Mouse (Mus musculus) testis, adult 2 months (tissue): ENCODE results near the gene Oscp1. TPM values are rescaled to one million over a fixed set of nuclear protein-coding genes. Genes with fewer than 3 reads are reported as not detected.

Source experiments
- H3K27ac ChIP-seq: fragments of 200-500 bp; 2 replicates; pipeline ENCODE4 v1.5.1; 2012; ENCODE audit warnings: low read depth, low read length; ENCODE audit not compliant: control insufficient read depth, insufficient read depth
- H3K27me3 ChIP-seq: fragments of 200-500 bp; 2 replicates; pipeline ENCODE4 v1.6.1; 2012; ENCODE audit warnings: mild to moderate bottlenecking, low read length, moderate library complexity; ENCODE audit not compliant: control insufficient read depth, insufficient read depth
- H3K36me3 ChIP-seq: fragments of 200-500 bp; 2 replicates; pipeline ENCODE4 v1.6.1; 2012; ENCODE audit warnings: mild to moderate bottlenecking, low read length; ENCODE audit not compliant: control insufficient read depth, insufficient read depth
- H3K4me1 ChIP-seq: fragments of 200-500 bp; 2 replicates; pipeline ENCODE4 v1.6.1; 2012; ENCODE audit warnings: low read length; ENCODE audit not compliant: control insufficient read depth, insufficient read depth
- H3K4me3 ChIP-seq: fragments of 200-500 bp; 2 replicates; pipeline ENCODE4 v1.5.1; 2012; ENCODE audit warnings: low read depth, mild to moderate bottlenecking, low read length, moderate library complexity, mixed read lengths; ENCODE audit not compliant: control insufficient read depth
- CTCF ChIP-seq: fragments of 200-500 bp; IDR thresholded peaks from 2 replicates; pipeline ENCODE4 v1.5.1; 2012; ENCODE audit warnings: low read depth, mild to moderate bottlenecking, inconsistent platforms, low read length, moderate library complexity; ENCODE audit not compliant: control insufficient read depth, insufficient read depth, insufficient replicate concordance
- POLR2A ChIP-seq: fragments of 200-500 bp; IDR thresholded peaks from 2 replicates; pipeline ENCODE4 v1.6.1; 2012; ENCODE audit warnings: low read depth, mild to moderate bottlenecking, inconsistent platforms, low read length, moderate library complexity; ENCODE audit not compliant: control insufficient read depth
- polyA plus RNA-seq: library from polyadenylated mRNA; depleted of rRNA; stranded (reverse); fragments of >200 nt; gene quantifications from 2 replicates; pipeline ENCODE4 v1.2.3, GENCODE M21; 2012

The Oscp1 gene
- polyA plus RNA-seq, 1 experiment = 189 TPM

DNA sequence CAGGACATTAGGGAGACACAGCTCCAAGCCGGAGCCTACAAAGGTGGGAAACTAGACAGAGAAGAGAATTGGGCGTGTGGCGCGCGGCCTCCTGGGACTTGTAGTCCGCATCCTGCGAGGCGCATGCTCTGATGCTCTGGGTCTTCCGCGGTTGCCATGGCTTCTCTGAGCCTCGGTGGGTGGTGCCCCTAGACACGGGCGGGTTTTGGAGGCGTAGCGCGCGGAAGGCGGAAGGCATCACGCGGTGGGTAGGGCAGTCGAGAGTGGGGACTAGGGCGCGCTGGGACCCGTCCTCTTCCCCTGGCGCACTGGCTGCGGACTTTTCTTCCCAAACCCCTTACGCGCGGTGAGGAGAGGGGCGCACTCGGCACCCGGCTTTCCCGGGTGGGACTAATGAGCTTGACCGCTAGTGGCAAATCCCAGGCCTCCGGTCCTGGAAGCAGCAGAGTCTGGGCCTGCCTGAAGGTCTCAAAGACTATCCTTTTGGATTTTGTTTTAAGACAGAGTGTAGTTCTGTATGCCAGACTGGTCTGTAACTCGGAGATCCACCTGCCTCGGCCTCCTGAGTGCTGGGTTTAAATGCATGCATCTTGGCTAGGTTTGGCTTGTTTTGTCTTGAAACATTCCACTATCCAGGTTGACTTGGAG, 38.2 kb downstream of the Oscp1 start, which contains the start of gene Lsm10:
Gene Lsm10, plus strand, starts transcription at position 160 of the 648 bp plus-strand sequence.
- TF ChIP-seq CTCF (no peak), POLR2A (peak; percentile 86)
- Histone ChIP-seq H3K27ac (peak within 1 kb of the TSS; percentile 77), H3K36me3 (no peaks in the 10 kb centered on the region), H3K4me1 (peaks cover 3% of the 10 kb centered on the region; the same call in 1 of the 2 replicates), H3K27me3 (no peaks in the 10 kb centered on the region), H3K4me3 (peak within 1 kb of the TSS; percentile 87)

DNA sequence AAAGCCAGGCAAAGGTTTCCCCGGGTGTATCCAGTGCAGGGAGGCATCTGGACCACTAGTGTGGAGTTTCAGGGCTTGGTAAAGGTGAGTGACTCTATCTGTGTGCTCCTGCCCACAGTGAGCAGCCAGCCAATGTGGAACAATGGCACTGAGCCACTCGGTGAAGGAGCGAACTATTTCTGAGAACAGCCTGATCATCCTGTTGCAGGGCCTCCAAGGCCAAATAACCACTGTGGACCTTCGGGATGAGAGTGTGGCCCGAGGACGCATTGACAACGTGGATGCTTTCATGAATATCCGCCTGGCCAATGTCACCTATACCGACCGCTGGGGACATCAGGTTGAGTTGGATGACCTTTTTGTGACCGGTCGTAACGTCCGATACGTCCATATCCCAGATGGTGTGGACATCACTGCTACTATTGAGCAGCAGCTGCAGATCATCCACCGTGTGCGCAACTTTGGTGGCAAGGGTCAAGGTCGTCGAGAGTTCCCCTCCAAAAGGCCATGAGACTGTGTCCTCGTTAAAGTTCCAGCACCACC, 39.4 kb downstream of the Oscp1 start:
- Histone ChIP-seq H3K27ac (no peak overlapping the region), H3K4me1 (peaks cover 6% of the 10 kb centered on the region), H3K36me3 (no peaks in the 10 kb centered on the region), H3K4me3 (no peak overlapping the region), H3K27me3 (no peaks in the 10 kb centered on the region)
- TF ChIP-seq POLR2A (no peak), CTCF (no peak)

DNA sequence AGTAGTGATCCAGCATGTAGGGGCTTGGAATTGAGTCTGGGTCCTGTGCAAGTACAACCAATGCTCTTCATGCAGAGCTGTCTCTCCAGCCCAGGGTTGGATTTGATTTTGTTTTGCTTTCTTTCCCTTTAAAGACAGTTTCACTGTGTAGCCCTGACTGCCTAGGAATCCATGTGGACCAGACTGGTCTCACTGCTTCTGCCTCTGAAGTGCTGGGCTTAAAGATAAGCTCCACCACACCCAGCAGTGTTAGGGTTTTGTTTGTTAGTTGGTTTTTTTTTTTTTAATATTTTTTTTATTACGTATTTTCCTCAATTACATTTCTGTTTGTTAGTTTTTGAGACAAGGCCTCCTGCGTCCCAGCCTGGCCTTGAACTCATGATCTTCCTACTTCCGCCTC, 41.0 kb downstream of the Oscp1 start:
- no peaks in the 10 kb centered on the region for H3K27me3 ChIP-seq
- no peak overlapping the region for H3K4me3 ChIP-seq
- no peak overlapping the region for H3K27ac ChIP-seq
- H3K4me1 ChIP-seq = peaks cover 9% of the 10 kb centered on the region
- no peak for TF ChIP-seq POLR2A
- TF ChIP-seq CTCF = no peak
- no peaks in the 10 kb centered on the region for H3K36me3 ChIP-seq

DNA sequence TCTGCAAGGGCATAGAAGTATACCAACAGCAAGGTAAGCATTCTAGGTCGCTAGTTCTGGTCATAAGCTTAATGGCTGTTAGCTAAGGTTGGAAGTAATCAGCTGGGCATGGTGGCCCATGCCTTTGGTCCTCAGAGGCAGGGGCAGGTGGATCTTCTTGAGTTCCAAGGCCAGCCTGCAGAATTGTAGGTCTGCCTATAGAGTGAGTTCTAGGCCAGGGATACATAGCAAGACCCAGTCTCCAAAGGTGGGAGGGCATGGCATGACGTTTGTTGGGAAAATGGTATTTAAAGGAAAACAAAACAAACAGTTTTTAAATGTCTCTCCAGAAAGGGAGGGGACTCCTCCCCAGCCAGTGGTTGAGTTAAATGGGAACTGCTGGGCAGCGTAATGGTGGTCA, 42.4 kb downstream of the Oscp1 start:
- Histone ChIP-seq H3K27me3 (no peaks in the 10 kb centered on the region), H3K4me3 (no peak overlapping the region), H3K4me1 (peaks cover 16% of the 10 kb centered on the region), H3K27ac (no peak overlapping the region), H3K36me3 (no peaks in the 10 kb centered on the region)
- TF ChIP-seq POLR2A (no peak), CTCF (no peak)

DNA sequence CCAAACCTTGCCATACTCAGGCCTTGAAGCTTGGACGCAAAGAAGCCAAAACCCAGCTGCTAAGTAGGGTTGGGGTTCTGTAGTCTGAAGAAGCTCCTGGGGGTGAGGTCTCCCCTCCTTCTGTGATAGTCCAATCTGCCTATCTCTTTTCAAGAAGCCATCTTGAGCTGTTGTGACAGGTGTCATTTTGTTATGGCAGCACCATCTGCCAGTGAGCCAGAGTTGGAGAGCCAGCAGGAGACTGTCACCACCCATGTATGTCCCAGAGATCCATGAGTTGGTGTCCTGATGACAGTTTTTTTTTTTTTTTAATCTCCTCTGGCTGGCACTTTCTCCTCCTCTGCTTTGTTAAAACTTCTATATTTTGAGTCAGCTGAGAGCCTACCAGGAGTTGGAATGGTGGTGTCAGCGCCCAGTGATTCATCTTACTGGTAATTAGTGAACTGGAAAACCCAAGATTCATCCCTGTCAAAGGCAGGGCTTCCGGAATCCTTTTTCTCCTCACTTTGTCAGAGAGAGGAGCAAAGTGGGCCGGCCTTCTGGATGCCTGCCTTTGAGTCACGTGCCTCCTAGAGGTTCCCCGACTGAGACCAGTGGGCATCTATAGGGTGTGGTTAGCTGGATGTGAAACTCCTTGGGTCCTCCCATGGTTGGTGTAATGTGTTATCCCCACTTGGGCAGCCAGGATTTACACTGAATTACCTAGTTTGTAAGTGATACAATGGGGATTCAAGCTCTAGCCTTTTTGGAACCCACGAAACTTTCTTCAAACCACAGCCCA, 43.9 kb downstream of the Oscp1 start:
- Histone ChIP-seq H3K27me3 (no peaks in the 10 kb centered on the region), H3K4me3 (no peak overlapping the region), H3K4me1 (peaks cover 16% of the 10 kb centered on the region), H3K36me3 (no peaks in the 10 kb centered on the region), H3K27ac (peak overlapping the region; percentile 83; the same call in 1 of the 2 replicates)
- no peak for TF ChIP-seq POLR2A
- TF ChIP-seq CTCF = no peak

DNA sequence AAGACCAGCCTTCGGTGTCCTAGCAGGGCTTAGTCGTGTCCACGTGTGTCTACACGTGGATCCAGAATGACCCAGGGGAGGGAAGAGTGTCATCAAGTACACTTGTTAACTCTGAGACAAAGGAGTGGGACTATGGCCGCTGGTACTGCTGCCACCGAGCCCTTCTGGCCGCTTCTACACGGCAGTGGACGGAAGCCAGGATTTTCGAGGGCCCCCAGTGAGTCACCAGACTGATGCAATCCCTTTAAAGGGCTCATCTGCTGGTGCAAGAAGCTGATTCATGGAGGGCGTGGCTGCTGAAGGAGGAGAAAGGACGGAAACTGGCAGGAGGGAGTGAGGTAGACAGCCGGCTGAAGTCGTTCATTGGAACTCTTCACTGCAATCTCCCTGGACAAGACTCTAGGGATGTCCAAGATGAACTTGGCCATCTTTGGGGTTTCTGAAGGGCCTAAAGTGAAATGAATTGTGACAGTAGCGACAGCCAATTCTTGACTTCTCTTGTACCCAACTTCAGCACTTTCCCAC, 44.8 kb downstream of the Oscp1 start:
- Histone ChIP-seq H3K4me3 (peak overlapping the region; percentile 94), H3K27me3 (no peaks in the 10 kb centered on the region), H3K4me1 (peaks cover 16% of the 10 kb centered on the region), H3K36me3 (no peaks in the 10 kb centered on the region), H3K27ac (peak overlapping the region; percentile 83)
- TF ChIP-seq CTCF (no peak), POLR2A (no peak)

DNA sequence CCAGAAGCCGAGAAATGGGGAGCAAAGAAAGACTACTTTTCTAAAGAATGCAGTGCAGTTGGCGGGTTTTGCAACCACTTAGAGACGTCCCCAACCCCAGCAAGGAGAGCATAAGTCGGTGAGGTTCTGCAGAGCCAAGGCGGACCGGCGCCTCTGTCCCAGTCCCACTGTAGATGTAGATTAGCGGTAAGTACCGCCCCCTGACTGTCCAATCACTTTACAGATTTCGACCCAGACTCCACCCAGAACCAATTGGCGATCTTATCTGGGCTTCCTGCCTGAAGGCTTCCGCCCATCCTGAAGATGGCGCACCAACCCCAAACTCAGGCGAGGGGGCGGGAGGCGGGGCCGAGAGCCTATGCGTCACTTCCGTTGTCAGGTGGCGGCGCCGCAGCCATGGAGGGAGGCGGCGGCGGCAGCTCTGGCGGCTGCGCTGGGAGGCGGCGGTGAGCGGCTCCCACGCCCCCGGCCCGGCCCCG, 45.3 kb downstream of the Oscp1 start, which contains the start of gene Stk40:
Gene Stk40, plus strand, starts transcription at position 368 of the 479 bp plus-strand sequence.
- Histone ChIP-seq H3K4me3 (peak within 1 kb of the TSS; percentile 94), H3K4me1 (peaks cover 18% of the 10 kb centered on the region), H3K36me3 (no peaks in the 10 kb centered on the region), H3K27me3 (no peaks in the 10 kb centered on the region), H3K27ac (peak within 1 kb of the TSS; percentile 83)
- TF ChIP-seq POLR2A (peak; percentile 91), CTCF (peak; percentile 30; the same call in 1 of the 2 replicates)
